Mouse (Mus musculus) neural tube, embryonic 14.5 days (tissue): Measurements from ENCODE around the gene Tcl1b5. TPM values are rescaled to one million over a fixed set of nuclear protein-coding genes. Genes with fewer than 3 reads are reported as not detected.

Experiments
- ATAC-seq: fragments of 200-750 bp; cut with Nextera tagmentation; 2 replicates; pipeline ENCODE4 v1.8.0; 2017; ENCODE audit warnings: low read depth, mild to moderate bottlenecking, moderate TSS enrichment, moderate library complexity
- H3K27ac ChIP-seq: fragments of 300-500 bp; sonication (generic); 2 replicates; pipeline ENCODE4 v1.5.1; 2014; ENCODE audit warnings: low read depth, mild to moderate bottlenecking, control low read depth, low read length, moderate library complexity, mixed read lengths
- H3K27me3 ChIP-seq: fragments of 300-500 bp; sonication (generic); 2 replicates; pipeline ENCODE4 v1.6.1; 2014; ENCODE audit warnings: low read length; ENCODE audit not compliant: control insufficient read depth, insufficient read depth
- H3K36me3 ChIP-seq: fragments of 300-500 bp; sonication (generic); 2 replicates; pipeline ENCODE4 v1.6.1; 2014; ENCODE audit warnings: low read length, mixed read lengths; ENCODE audit not compliant: control insufficient read depth, insufficient read depth
- H3K4me1 ChIP-seq: fragments of 300-500 bp; sonication (generic); 2 replicates; pipeline ENCODE4 v1.6.1; 2014; ENCODE audit warnings: low read length; ENCODE audit not compliant: control insufficient read depth, insufficient read depth
- H3K4me2 ChIP-seq: fragments of 300-500 bp; sonication (generic); 2 replicates; pipeline ENCODE4 v1.6.1; 2014; ENCODE audit warnings: mild to moderate bottlenecking, low read depth, low read length, control low read depth
- H3K4me3 ChIP-seq: fragments of 300-500 bp; sonication (generic); 2 replicates; pipeline ENCODE4 v1.5.1; 2014; ENCODE audit warnings: low read depth, low read length, control low read depth, mixed read lengths
- H3K9ac ChIP-seq: fragments of 300-500 bp; sonication (generic); replicated peaks from 2 replicates; pipeline ENCODE4 v1.6.1; 2014; ENCODE audit warnings: low read depth, mild to moderate bottlenecking, control low read depth, low read length, mixed read lengths
- H3K9me3 ChIP-seq: fragments of 300-500 bp; sonication (generic); 2 replicates; pipeline ENCODE4 v1.6.1; 2016; ENCODE audit warnings: low read length; ENCODE audit not compliant: control insufficient read depth
- WGBS: fragments of 180-500 bp; shearing (Covaris S2); extraction: QIAGEN DNeasy Blood & Tissue Kit; methylation state at CpG from one replicate; pipeline ENCODE4 v1.1.7; 2014; 5-methylcytosine and 5-hydroxymethylcytosine counted together
- polyA plus RNA-seq: library from polyadenylated mRNA; unstranded; fragments of >200 nt; fragmentation: Nextera tagmentation; extraction: Ambion mirVana; gene quantifications from 2 replicates; pipeline ENCODE4 v1.2.1, GENCODE M21; 2014

The Tcl1b5 gene
- polyA plus RNA-seq, 1 experiment from 2014 or later = not detected

DNA sequence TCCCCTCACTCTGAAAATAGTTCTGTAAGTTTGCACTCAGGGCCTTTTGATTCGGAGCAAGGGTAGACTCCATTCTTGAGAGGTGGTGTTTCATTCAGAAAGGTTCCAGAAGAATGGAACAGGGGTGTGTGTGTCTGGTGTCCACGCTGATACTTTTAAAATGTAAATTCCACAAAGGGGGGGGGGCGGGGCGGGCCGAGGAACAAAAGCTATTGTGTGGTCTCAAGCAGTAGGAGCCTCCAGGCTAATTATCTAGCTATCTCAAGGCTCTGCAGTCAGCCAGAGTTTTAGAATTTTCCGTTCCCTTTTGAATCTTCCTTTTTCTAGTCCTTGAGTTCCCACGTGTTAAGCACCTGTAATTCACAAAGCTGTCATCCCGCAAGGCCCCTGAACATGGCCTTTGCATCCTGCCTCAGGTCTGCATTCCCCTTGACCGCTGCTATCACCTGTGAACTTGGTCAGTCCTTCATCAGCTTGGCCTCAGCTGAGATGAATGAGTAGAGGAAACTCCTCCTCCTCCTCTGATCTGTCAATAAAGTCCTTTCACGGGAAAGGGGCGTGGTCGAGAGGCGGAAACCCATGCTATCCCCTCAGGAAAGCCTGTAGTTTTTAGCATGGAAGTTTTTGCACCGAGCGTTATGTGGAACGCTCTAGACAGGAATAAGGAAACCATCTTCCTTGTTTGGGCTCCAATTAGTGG, 48.6 kb downstream of the Tcl1b5 start:
- Histone ChIP-seq H3K4me1 (no peaks in the 10 kb centered on the region), H3K4me2 (no peak overlapping the region), H3K4me3 (no peak overlapping the region), H3K9ac (no peak overlapping the region), H3K9me3 (no peaks in the 10 kb centered on the region), H3K27me3 (no peaks in the 10 kb centered on the region), H3K27ac (no peak overlapping the region), H3K36me3 (no peaks in the 10 kb centered on the region)
- 40% methylated on average over 16 of the region's 16 CpGs for WGBS
- no peak for ATAC-seq

Other genes with a start within 250 kb of the Tcl1b5 start
- gene Syne3, start 166.5 kb upstream of the Tcl1b5 start, polyA plus RNA-seq = 0.23 and 0.26 TPM in 2 replicates
- gene Glrx5, start 143.7 kb upstream of the Tcl1b5 start, polyA plus RNA-seq = 190 and 200 TPM in 2 replicates
- not detected in 2 replicates for gene Tcl1b2, start 30.3 kb upstream of the Tcl1b5 start, polyA plus RNA-seq
- gene Tcl1b1, start 16.7 kb upstream of the Tcl1b5 start, polyA plus RNA-seq = not detected in 2 replicates
- gene Tcl1b3, start 14.7 kb downstream of the Tcl1b5 start, polyA plus RNA-seq = not detected in 2 replicates
- not detected in 2 replicates for gene Tcl1b4, start 25.6 kb downstream of the Tcl1b5 start, polyA plus RNA-seq
- gene Tcl1, start 46.4 kb downstream of the Tcl1b5 start, polyA plus RNA-seq = not detected in 2 replicates
- gene Tunar, start 157.5 kb downstream of the Tcl1b5 start, polyA plus RNA-seq = 19.7 and 29.9 TPM in 2 replicates